Mouse (Mus musculus): ENCODE results near the gene Eva1b.

Eva1b gene

DNA sequence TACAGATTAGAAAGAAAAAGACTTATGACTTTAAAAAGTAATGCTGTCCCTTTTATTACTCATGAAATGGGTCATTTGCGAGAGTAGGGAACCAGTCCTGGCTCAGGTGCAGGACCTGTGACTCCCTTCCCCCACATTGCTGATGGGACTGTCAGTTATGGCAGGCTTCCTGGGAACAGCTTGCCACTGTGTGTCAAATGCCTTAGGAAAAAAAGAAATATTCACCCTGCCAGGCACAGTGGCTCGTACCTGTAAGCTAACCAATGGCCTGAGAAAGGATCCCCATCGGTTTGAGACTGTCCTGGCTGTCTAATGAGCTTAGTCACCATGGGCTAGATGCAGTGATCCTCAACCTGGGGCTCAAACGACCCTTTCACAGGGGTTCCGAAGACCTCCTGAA is 27.5 kb upstream of the Eva1b start:
- no peak for DNase-seq (ENCODE audit: low spot score in 2 of 2)

DNA sequence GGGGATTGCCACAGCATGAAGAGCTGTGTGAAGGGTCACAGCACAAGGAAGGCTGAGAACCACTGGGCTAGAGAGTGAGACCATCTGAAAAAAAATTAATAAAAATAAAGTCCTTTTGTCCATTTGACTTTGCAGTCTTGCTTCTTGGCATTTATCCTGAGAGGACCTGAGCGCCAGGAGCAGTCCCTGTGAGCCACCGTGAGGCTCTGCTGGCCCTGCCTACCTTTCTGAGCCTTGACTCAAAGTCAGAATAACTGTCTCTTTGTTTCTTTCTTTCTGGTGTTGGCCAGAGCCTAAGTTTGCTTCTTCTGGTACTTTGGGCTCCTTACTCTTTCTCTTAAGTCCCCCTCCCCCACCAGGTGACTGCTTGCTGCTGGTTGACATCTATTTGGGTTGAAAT is 27.0 kb upstream of the Eva1b start:
- no peak for DNase-seq (ENCODE audit: low spot score in 2 of 2)

DNA sequence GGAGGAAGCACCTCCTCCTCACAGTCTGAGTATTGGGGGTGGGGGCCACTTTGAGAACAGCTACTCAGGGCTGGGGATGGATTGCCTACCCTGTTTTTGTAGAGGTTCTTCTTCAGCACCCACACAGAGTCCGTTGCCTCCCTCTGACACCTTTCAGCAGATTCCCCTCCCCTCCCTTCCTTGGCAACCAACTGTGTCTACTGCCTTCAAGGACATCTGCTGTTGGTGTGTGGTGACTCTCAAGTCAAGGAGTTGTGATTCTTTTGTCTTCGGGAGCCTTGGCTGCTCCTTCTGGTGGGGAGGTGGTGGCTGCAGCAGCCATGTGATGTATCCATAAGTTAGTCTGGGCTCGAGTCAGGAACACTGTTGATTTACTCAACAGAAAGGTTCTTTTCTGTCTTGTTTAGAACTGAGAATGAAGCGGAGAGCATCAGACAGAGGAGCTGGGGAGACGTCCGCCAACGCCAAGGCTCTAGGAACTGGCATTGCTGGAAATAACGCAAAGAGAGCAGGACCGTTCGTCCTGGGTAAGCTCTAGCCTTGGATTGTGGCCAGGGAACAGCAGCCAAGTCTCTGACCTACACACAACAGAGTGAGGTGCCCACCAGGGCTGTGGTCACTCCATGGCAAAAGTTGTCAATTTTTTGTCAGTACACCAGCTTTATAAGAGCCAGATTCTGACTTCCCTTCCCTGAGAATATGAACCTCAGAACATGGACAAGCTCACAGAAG is 24.1 kb upstream of the Eva1b start:
- no peak for DNase-seq (ENCODE audit: low spot score in 2 of 2)

DNA sequence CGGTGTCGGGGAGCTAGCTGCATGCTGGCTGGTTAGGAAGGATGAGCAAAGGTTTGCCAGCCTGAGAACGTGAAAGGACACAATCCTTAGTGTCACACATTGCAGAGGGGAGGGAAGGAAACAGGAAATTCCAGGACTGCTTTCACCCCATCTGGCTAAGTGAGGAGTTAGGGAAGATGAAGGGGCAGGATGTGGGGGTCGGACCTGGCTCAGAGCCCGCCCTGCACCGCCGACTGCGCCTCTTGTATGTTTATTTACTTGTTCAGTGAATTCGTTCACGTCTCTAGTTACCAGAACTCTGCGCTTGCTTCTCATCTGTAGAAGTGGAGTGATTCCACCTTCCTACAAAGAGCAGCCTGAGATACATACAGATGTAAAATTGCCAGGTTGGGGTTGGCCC is 17.0 kb upstream of the Eva1b start:
- DNase-seq (ENCODE audit: low spot score in 2 of 2) = no peak

DNA sequence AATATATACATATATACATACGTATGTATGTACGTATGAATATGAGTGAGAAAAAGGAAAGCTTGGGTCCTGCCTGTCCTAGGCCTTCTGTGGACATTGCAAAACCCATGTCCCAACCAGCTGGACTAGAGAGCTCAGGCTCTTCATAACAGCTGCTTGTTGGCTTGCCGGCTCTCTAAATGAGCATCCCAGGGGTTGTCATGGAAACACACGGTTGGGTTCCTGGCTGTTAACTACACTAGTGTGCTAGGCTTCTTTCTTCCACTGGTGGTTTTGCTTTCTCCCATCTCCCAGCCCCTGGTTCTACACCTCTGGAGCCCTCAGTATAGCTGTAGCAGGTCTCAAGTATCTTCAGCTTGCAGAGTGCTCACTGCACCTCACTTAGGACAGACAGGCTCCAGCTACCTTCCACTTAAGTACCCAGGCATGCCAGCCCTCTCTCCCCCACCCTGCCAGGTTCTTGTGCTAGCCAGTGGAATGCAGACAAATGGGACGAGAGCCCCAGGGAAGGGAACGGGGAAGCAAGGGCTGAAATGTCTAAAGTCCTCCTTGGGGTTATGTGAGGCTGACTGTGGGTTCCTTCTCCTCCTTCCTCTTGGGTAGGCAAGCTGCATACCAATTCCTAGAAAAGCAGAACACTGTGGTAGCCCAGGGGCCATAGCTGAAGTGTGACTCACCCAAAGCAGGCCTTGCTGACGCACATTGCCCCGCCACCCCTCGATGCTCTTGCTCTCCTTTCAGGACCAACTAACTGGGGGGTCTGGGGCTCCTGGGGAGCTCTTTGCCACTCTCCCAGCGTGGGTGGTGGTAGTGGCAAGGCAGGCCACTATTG is 16.0 kb upstream of the Eva1b start:
- DNase-seq (ENCODE audit: low spot score in 2 of 2) = no peak

DNA sequence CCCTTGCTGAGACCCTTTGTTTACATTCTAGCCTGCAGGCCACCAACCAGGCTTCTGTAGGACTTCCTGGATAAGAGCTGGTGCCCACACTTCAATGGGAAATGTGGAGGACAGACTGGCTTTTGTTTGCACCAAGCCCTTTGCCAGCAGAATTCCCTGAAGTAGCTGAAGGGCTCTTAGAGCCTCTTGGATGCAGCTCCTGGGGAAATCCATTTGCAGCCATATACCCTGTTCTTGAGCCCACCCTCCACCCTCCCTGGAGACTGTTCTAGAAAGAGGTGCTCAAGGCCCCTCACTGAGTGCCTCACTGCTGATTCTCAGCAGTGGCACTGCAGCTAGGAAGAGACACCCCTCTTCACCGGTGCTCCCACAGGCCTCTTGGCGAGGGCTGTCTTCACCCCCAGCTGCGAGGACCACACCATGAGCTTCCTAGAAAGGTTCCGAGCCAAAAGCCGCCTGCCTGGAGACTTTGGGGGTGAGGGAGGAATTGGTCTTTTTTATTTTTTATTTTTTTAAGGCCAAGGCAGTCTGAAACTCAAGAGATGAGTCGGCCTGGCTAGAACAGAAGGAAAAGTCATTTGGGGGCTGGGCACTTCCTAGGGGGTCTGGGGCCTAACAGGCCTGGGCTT is 14.8 kb upstream of the Eva1b start:
- DNase-seq (ENCODE audit: low spot score in 2 of 2) = no peak

DNA sequence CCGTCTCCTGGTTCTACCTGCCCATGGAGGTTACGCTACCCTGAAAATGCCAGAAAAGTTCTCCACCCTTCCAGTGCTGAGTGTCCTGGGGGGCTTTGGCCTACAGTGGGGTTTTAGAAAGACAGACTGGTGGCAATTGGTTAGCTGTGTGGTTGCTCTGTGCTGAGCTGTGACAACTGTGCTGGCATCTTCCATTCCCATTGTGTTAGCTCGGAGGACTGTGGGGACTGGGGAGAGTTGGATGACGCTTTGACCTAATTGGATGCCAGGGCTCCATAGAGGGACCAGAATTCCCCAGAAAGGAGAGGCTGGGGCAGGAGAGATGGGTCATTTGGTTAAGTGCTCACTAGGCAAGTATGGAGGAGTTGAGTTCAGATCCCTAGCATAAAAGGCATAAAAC is 13.3 kb upstream of the Eva1b start:
- DNase-seq (ENCODE audit: low spot score in 2 of 2) = no peak

DNA sequence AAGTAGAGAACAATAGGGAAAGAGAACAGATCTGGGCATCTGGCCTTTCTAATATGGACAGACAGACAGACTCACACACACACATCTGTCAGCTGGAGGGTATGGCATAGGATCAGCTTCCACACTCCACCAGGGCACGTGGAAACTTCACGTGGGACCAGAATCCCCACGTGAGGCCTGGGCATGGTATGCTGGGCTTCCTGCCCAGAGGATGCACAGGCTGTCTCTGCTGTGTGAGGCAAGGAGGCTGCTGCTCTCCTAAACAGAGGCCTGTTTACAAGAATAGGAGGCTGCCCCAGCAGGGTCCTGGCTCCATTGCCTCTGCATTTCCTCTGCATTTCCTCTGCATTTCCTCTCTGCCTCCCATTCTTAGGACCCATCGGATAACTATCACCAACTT is 12.9 kb upstream of the Eva1b start:
- no peak for DNase-seq (ENCODE audit: low spot score in 2 of 2)

DNA sequence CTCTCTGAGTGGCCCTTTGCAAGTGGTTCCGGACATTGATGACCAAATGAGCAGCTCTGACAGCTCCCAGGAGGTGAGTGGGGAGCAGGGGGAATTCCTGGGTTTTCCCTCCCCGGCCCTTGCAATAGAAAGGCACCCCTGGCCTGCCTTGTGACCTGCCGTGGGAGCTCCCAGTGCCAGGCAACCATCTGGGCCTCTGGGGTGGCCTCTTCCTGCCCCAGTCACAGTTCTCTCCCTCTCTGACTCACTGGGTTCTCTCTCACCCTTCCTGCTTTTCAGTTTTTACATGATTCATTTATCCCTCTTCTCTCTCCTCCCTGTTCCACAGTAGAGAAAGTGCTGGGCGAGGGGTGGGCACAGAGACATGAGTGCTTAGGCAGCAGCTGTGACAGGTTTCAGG is 9.8 kb upstream of the Eva1b start:
- DNase-seq (ENCODE audit: low spot score in 2 of 2) = no peak

DNA sequence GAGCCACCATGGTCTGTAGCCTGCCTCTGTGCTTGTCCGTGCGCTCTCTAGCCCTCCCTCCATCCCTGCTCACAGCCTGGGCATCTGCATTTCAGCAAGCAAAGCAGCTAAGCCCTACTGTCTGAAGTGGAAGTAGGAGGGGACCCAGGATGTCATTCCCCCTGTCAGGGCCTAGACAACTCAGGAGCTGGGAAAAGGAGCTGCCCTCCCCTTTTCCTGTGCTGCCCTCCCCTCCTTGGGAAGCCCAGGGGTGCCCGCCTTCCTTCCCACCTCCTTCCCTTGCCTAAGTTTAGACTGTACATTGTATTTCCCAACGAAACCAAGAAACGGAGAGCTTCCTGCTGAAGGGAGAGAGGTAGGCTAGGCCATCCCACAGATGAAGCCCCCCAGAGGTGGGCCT is 6.5 kb upstream of the Eva1b start:
- no peak for DNase-seq (ENCODE audit: low spot score in 2 of 2)

DNA sequence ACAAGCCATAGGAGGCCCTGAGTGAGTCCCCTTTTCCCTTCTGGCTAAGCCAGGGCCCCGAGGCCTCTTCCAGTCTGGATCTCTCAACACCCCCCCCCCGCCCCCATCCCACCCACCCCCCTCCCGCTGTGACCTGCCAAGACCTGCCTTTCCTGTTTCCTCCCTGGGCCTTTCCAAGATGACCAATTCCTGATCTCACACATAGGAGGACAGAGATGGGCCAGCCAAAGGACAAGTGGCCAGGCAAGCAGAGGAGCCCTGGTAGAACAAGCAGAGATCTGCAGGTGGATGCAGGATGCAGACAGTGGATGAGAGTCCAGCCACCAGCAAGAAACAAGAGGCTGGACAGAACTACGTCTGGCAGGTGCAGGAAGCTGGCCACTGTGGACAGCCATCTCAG is 2.1 kb upstream of the Eva1b start:
- DNase-seq (ENCODE audit: low spot score in 2 of 2) = no peak

DNA sequence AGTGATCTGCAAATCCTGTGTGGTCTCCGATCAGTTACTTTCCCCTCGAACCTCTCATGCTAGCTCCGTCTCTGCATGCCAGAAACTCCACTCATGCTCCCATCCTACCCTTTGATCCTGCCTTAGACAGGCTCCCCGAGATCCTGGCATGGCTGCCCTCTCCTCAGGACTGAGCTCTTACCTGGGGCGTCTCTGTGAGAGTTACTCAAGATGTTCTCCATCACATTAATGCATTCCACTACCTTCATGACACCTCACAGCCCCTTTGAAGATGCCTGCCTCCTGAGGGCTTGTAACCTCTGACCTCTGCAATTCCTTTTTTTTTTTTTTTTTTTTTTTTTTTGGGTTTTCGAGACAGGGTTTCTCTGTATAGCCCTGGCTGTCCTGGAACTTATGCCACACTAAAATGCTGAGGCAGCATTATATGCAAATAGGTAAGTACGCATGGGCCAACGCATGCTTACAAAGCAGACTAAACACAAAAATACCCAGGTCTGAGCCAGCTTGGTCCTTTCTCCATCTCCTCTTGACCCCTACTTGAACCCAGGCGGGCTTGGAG is 491 bp upstream of the Eva1b start:
- DNase-seq (ENCODE audit: low spot score in 2 of 2) = no peak

DNA sequence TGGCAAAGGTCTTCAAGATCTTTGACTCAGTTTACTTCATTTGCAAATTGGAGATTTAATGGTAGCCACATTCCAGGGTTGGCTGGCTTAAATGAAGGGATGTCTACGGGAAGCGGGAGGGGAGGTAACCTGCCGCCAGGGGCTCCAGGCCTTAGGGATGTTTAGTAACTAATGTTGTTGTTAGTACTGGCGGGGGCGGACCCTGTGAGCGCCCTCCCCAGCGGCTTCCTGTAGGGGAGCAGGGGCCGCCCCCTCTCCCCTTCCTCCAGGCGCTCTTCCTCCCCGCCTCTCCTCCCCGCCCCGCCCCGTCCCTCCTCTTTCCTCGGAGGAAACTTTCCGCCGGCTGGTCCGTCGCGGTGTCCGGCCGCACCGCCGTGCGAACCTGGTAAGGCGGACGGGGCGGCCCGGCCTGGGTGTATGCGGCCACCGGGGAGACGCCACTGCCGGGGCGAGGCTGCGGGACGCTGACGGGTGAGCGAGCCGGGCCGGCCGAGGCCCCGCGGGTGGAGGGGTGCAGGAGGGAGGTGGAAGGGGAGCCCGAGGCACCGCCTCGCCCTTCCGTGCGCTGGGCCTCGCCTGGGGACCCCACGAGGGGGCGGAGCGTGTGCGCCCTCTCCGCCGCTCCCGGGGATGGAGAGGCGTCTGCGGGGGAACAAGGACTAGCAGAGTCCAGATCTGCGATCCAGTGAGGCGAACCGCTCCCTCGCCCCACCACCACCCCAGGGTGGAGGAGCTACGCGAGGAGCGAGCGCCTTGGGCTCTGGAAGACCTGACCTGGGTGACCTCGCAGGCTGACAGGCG is 817 bp downstream of the Eva1b start:
- peak; percentile 52 to 58 for DNase-seq (ENCODE audit: low spot score in 2 of 2)

DNA sequence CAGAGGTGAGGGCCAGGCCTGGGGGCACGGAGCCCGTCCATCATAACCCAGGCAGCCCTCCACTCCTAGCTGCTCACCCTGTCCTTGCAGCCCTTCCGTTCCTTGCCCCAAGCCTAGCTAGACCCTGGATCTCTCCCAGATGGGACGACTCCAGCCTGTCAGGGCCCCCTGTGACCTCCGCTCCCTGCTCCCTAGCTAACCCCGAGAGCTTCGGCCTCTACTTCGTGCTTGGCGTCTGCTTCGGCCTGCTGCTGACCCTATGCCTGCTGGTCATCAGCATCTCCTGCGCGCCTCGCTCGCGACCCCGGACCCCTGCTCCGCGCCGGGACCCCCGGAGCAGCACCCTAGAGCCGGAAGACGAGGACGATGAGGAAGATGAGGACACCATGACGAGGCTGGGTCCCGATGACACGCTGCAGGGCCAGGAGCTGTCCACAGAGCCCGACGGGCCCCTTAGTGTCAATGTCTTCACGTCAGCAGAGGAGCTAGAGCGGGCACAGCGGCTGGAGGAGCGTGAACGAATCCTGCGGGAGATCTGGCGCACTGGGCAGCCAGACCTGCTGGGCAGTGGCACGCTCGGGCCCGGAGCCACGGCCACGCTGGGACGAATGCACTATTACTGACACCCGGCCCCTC is 1.6 kb downstream of the Eva1b start:
- no peak for DNase-seq (ENCODE audit: low spot score in 2 of 2)

DNA sequence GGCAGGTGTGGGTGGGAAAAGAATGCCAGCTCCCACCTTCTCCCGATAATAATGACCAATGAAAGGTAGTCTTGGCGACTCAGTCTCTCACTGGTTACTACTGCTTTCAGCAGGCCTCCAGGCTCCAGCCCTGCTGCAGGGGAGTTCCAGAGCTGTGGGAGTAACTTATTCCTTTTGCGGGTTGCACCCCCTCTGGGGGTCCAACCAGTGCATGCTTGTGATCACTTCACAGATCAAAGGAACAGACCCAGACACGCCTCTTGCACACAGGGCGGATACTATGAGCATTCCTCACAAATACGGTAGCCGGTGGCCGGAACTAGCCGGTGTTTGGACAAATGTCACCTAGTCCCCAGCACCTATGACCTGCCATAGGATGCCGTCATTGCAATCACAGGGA is 2.3 kb downstream of the Eva1b start:
- DNase-seq (ENCODE audit: low spot score in 2 of 2) = no peak

DNA sequence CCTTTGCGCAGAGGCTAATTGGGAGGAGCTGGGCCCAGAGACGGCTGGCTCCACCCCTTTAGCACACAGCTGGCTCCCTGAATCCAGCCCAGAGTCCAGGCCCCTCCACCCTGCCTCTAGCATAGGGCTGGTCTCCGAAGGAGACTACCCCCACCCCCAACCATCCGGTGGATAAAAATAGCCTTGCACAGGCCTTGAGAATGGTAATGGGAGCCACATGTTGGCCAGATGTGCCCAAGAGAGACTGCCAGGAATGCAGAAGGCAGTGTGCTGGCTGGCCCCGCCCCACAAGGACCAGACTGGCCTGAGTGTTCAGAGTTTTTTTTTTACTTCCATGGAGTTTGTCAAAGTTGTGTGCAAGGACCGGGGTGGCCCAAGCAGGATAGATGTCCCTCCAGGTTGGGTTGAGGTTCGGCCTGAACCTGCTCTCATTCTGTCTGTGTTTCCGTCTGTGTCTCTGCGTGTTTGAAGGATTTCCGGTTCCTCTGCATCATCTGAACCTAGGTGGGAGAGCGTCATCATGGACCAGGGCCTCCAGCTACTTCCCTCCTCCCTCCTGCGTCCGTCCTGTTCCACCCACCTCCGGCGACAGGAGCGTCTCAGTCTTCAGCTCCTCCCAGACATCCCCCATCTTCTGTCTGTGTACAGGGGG is 2.9 kb downstream of the Eva1b start:
- DNase-seq (ENCODE audit: low spot score in 2 of 2) = peak; percentile 22 to 60

DNA sequence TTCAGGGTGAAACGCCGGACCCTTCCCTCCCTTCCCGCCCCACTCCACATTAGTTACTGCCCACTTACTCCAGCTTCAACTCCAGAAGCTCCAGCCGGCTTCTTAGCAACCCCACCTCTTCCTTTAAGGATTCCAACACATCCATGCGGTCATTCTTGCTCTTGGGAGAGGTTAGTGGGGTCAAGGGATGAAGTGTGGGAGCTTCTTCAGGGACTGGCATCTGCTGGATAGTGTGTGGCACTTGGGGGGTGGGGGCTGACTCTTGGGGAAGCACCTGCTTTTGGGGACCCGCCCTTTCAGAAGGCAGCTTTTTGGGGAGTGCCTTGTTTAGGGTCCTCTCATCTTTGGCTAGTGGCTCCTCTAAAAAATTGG is 3.4 kb downstream of the Eva1b start:
- DNase-seq (ENCODE audit: low spot score in 2 of 2) = no peak

DNA sequence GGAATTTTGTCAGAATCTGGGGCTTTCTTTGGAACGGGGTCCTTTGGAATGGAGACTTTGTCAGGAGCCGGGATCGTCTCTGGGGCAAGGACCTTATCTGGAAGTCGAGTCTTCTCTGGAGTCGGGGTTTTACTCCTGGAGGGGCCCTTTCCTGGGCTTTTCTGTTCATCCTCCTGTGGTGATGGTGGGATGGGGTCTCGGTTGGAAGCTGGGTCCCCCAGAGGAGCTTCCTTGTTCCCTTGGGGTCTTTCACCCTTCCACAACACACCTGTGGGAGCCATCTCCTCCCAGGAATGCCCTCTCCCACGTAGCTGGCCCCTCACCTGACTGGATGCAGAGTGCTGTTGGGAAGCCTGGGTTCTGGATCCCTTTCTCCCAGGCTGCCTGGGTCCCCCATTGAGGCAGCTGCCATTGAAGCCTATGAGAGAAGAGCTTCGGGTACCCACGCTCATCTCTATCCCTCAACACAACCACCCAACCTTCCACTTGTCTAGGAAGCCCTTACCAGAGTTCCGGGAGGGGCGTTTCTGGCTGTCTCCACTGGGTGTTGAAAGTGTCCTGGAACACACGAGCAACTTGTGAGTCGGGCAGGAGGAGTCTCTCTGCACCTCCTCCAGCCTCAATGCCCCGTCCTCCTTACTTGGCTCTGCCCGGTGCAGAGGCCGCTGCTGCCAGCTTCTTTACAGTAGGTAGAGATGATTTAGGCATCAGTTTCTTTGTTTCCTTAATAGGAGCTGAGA is 4.3 kb downstream of the Eva1b start:
- no peak for DNase-seq (ENCODE audit: low spot score in 2 of 2)

DNA sequence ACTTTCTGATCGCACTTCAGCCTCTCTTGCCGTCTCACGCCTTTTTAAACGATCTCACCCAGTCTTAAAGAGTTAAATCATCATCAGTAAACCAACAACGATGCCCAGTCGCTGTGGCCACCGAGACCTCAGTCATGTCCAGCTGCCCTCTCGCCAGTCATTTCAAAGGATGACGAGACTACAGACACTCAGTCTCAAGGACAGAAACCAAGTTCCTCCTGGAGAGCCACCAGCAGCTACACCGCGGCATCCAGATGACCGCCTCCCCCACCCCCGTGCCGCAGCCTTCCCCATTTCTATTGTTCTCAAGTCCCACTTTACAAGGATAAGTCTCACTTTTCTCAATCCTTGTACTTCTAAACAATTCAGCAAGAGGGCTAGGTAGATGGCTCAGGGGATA is 5.3 kb downstream of the Eva1b start:
- no peak for DNase-seq (ENCODE audit: low spot score in 2 of 2)

DNA sequence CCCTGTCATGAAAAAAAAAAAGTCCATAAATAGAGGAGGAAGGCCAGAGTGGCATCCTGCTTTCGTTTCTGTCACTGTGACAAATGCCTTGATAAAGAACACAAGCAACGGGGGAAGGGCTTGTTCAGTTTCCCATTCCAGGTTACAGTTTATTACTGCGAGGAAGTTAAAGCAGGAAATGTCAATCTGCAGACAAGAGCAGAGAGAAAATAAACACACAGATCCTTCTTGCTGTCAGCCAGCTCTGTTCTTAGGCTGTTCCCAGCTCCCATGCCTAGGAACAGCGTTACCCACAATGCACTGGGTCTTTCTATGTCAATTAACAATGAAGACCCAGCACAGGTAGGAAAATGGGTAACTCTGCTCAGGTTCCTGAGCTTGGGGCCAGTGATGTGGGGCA is 7.6 kb downstream of the Eva1b start:
- DNase-seq (ENCODE audit: low spot score in 2 of 2) = no peak

Data from urinary bladder, postnatal 36 days (tissue).